Mouse (Mus musculus): ENCODE measurements at regions not wholly inside any gene's neighbourhood (a gene's known extent, or its start where the extent isn't known, plus 50 kb on each side); places are given as distances from the start of the nearest gene placed in this dataset.
"Not testable (repeated sequence)": the region's sequence is repeated elsewhere in the genome, so short reads cannot be mapped to it uniquely, and the experiment has no call there.

DNA sequence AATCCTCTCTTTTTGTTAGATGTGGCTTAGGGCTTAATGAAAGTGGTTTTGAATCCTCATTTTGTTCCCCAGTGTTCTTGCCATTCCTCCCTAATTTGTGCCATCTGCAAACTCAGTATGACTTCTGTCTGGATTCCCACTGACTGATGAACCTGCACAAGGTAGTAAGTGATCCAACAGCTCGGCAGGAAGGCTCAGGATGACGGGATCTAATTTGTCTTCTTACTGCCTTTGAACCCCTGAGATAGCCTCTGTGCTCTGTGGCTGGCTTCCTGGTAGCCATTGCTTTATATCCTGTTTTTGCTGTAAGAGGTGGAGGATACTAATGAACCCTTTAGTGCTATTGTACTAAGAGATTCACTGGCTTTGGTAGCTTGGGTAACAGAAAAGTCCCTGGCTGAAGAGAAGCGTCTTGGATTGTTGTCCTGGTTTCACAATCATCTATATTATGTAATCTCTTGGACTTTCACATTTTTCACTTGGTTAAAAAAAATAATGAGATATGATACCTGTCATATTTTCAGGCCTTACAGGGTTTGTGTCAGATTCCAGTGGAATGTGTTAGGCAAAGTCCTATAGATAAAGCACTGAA is 86.2 kb downstream of the Dusp6 start:
- H3K4me3 ChIP-seq: no peak overlapping the region
- H3K36me3 ChIP-seq: no peaks in the 10 kb centered on the region
- H3K27me3 ChIP-seq: no peaks in the 10 kb centered on the region
- no peaks in the 10 kb centered on the region for H3K4me1 ChIP-seq
- H3K9ac ChIP-seq: no peak overlapping the region
- H3K27ac ChIP-seq: no peak overlapping the region
- WGBS: 50% methylated on average over 3 of the region's 3 CpGs
- no peak for ATAC-seq (ENCODE audit: borderline replicate concordance, extremely low read depth, low FRiP score, low TSS enrichment)
- no peaks in the 10 kb centered on the region for H3K9me3 ChIP-seq
- H3K4me2 ChIP-seq: no peak overlapping the region

DNA sequence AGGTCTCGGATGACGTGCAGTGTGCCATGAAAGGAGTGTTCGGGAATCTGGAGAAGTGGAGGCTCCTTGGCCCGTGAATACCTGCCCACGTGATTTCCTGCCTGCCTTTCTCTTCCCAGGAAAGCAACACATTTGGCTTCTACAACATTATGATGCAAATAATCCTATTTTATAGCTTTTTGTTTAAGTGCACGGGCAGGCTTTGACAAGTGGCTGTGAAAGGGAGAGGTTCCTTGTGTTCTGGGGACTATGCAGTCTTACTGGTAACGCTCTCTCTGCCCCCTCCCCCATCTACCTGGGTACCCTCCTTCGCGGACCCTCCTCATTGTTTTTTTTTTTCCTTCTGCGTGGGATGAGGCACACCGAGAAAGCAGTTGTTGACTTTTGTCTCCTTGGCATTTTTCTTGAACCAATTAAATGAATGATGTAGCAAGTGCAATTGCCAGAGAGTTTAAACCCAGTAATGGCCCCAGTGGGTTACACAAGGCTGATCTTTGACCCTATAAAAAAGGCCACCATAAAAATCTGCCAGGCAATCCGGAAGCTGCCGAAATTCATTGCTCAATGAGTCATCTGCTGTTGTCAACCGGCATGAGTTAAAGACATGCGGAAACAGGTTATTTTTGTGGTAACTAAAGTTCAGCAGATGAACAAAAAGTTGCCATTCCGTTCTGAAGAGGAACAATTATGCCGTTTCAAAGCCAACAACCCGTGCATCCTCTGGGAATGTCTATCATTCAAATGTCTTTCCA is 90.7 kb downstream of the Dusp6 start:
- no peaks in the 10 kb centered on the region for H3K36me3 ChIP-seq
- no peak overlapping the region for H3K4me3 ChIP-seq
- H3K9me3 ChIP-seq: no peaks in the 10 kb centered on the region
- no peak for ATAC-seq (ENCODE audit: borderline replicate concordance, extremely low read depth, low FRiP score, low TSS enrichment)
- no peak overlapping the region for H3K4me2 ChIP-seq
- H3K27ac ChIP-seq: no peak overlapping the region
- WGBS: 64% methylated on average over 18 of the region's 18 CpGs
- no peak overlapping the region for H3K9ac ChIP-seq
- H3K27me3 ChIP-seq: no peaks in the 10 kb centered on the region
- H3K4me1 ChIP-seq: no peaks in the 10 kb centered on the region

DNA sequence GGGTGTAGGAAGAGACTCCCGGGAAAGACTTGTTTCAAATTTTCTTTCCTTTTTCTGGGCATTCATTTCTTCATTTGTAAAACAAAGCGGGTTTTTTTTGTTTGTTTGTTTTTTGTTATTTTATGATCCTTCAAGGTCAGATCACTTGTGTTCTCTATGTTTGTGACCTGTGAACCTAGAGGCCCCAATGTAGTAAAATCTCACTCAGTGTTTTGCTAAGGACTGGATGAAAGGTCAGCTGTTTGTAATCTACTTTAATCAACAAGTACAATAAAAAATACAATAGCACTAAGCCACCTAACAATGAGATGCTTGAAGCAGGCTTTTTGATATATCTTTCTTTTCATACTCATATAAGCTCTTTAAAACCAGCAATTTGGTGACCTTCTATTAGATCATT is 91.3 kb downstream of the Dusp6 start:
- no peaks in the 10 kb centered on the region for H3K9me3 ChIP-seq
- no peak overlapping the region for H3K4me2 ChIP-seq
- no peak overlapping the region for H3K9ac ChIP-seq
- ATAC-seq (ENCODE audit: borderline replicate concordance, extremely low read depth, low FRiP score, low TSS enrichment): no peak
- no peak overlapping the region for H3K27ac ChIP-seq
- no peaks in the 10 kb centered on the region for H3K4me1 ChIP-seq
- H3K36me3 ChIP-seq: no peaks in the 10 kb centered on the region
- 81% methylated on average over 2 of the region's 2 CpGs for WGBS
- no peak overlapping the region for H3K4me3 ChIP-seq
- H3K27me3 ChIP-seq: no peaks in the 10 kb centered on the region

DNA sequence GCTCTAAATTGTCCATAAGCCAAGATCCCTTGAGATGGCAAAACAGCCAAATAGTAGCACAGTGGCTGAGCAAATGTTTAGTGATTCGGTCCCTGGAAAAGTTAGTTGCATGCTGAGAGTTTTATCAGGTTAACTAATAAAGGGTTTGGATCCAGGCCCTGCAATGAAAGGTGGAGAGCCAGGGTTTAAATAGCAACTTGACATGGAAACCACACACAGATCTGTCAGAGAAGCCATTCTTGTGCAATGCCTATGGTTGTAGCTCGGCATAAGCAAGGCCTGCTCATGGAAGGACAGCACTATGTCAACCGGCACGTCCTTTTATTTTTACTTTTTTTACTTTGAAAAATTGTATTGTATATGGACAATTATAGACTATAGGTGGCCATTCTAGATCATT is 92.3 kb downstream of the Dusp6 start:
- ATAC-seq (ENCODE audit: borderline replicate concordance, extremely low read depth, low FRiP score, low TSS enrichment): no peak
- Histone ChIP-seq H3K9me3 (no peaks in the 10 kb centered on the region), H3K27ac (no peak overlapping the region), H3K4me3 (no peak overlapping the region), H3K4me2 (no peak overlapping the region), H3K4me1 (no peaks in the 10 kb centered on the region), H3K9ac (no peak overlapping the region), H3K36me3 (no peaks in the 10 kb centered on the region), H3K27me3 (no peaks in the 10 kb centered on the region)
- whole genome bisulfite sequencing: 80% methylated on average over 4 of the region's 4 CpGs

DNA sequence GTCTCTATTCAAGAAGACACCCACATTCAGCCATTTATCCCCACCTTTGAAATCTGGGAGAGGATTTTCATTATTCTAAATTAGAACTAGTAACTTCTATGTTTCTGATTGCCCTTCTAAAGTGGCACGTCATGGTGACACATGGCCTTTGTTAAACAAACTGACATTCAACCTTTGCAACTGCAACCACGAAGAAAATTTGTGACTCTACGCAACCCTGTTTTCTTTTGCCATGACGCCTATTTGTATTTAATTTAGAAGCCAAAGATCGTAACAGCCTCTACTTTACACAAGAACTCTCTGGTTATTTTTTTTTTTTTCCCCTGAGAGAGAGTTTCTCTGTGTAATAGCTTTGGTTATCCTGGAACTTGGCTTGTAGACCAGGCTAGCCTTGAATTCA is 93.2 kb downstream of the Dusp6 start:
- H3K36me3 ChIP-seq: no peaks in the 10 kb centered on the region
- no peaks in the 10 kb centered on the region for H3K9me3 ChIP-seq
- no peak overlapping the region for H3K9ac ChIP-seq
- no peak for ATAC-seq (ENCODE audit: borderline replicate concordance, extremely low read depth, low FRiP score, low TSS enrichment)
- no peaks in the 10 kb centered on the region for H3K27me3 ChIP-seq
- 76% methylated on average over 5 of the region's 5 CpGs for WGBS
- no peak overlapping the region for H3K4me2 ChIP-seq
- H3K4me1 ChIP-seq: no peaks in the 10 kb centered on the region
- no peak overlapping the region for H3K27ac ChIP-seq
- H3K4me3 ChIP-seq: no peak overlapping the region

DNA sequence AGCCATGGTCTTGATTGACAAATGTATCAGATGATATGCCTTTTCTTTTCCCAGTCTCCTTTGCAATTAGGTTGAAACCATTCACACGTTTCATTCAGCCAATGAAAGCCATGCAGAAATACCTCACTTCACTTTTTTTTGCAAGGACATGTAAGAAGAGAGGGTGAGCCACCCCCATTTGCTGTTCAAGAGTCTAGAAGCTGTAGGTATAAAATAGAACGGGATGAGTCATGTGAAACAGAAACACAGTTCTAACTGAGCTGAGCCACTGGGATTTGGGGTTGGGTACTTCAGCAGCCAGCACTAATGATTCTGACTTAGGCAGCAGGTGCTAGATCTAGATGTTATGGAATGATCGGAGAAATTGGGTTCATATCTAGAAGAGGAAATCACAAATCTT is 93.9 kb downstream of the Dusp6 start:
- no peak overlapping the region for H3K27ac ChIP-seq
- no peak overlapping the region for H3K4me2 ChIP-seq
- H3K9ac ChIP-seq: no peak overlapping the region
- no peaks in the 10 kb centered on the region for H3K36me3 ChIP-seq
- 81% methylated on average over 3 of the region's 3 CpGs for WGBS
- no peaks in the 10 kb centered on the region for H3K4me1 ChIP-seq
- ATAC-seq (ENCODE audit: borderline replicate concordance, extremely low read depth, low FRiP score, low TSS enrichment): no peak
- H3K27me3 ChIP-seq: no peaks in the 10 kb centered on the region
- no peaks in the 10 kb centered on the region for H3K9me3 ChIP-seq
- H3K4me3 ChIP-seq: no peak overlapping the region

DNA sequence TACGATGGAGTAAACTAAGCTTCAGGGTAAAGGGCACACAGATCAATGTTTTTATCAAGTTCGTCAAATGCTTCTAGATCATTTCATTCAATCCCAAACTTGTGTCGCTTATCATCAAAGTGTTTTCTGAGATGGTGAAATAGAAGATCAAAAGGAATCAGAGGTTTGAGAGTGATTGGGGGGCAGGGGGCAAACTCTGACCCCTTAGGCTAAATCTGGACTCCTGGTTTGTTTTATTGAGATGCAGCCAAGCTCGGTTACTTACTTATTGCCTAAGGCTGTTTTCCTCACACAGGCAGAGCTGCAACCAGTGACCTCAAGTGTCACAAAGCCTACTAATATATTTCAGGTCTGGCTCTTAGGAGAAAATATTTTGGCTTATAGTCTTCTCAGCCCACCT is 94.3 kb downstream of the Dusp6 start:
- H3K4me3 ChIP-seq: no peak overlapping the region
- H3K9ac ChIP-seq: no peak overlapping the region
- no peaks in the 10 kb centered on the region for H3K36me3 ChIP-seq
- 73% methylated on average over 4 of the region's 4 CpGs for WGBS
- ATAC-seq (ENCODE audit: borderline replicate concordance, extremely low read depth, low FRiP score, low TSS enrichment): no peak
- no peak overlapping the region for H3K4me2 ChIP-seq
- no peak overlapping the region for H3K27ac ChIP-seq
- no peaks in the 10 kb centered on the region for H3K4me1 ChIP-seq
- H3K9me3 ChIP-seq: no peaks in the 10 kb centered on the region
- no peaks in the 10 kb centered on the region for H3K27me3 ChIP-seq

DNA sequence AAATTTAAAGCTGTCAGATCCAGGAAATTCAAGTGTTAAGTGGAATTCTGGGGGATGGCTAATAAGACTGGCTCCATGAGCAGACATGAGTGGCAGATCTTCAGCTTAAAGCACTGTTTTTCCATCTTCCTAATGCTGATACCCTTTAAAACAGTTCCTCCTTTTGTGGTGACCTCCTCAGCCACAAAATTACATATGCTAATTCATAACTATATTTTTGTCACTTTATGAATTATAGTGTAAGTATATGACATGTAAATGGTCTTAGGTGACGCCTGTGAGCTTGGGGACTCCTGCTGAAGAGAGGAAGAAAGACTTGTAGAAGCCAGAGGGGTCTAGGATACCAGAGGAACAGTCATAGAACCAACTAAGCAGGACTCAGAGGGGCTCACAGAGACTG is 95.2 kb downstream of the Dusp6 start:
- H3K4me2 ChIP-seq: no peak overlapping the region
- no peak for ATAC-seq (ENCODE audit: borderline replicate concordance, extremely low read depth, low FRiP score, low TSS enrichment)
- H3K9me3 ChIP-seq: no peaks in the 10 kb centered on the region
- no peak overlapping the region for H3K9ac ChIP-seq
- no peaks in the 10 kb centered on the region for H3K4me1 ChIP-seq
- H3K4me3 ChIP-seq: no peak overlapping the region
- H3K36me3 ChIP-seq: no peaks in the 10 kb centered on the region
- H3K27ac ChIP-seq: no peak overlapping the region
- no peaks in the 10 kb centered on the region for H3K27me3 ChIP-seq
- 93% methylated on average over 1 of the region's 1 CpGs for WGBS

DNA sequence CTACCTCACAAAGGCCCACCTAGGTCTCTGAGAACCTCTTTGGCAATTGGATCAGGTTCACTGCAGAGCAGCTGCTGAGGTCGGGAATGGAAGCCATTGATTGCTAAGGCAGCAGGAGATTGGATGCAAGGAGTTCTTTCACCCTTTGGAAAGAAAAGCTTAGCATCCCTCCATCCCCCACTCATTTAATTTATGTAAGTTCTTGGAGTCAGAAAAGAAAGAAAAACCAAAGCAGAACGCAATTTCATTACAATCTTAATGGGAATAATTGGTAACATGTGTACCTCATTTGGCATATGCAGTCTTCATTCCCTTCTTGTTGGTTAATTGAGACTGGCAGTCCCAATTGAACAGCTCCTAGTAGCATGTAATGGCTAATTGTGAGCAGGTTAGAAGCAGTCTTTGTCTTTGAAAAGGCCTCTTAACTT is 96.4 kb downstream of the Dusp6 start:
- ATAC-seq (ENCODE audit: borderline replicate concordance, extremely low read depth, low FRiP score, low TSS enrichment): no peak
- 70% methylated on average over 2 of the region's 2 CpGs for WGBS
- H3K4me2 ChIP-seq: no peak overlapping the region

DNA sequence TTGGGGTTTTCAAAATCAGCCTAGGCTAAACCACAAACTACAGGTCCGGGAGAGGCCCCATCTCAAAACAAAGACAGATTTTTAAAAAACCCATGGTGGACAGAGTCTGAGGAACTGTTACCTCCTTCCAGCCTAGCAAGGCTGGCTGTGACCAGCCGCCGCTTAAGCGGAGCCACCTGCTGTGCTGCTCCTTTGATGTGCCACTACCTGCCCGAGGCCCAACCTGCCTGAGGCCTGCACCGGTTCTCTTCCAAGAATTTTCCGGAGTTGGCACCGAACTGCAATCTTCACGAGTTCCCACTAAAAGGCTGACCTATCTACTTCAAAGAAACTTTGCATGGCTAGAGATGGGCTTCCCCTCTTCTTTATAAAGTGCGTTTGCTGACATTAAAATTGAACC is 97.6 kb downstream of the Dusp6 start:
- not testable (repeated sequence) for H3K36me3 ChIP-seq; H3K4me1 ChIP-seq; H3K4me3 ChIP-seq; H3K9ac ChIP-seq; H3K4me2 ChIP-seq; H3K27me3 ChIP-seq; H3K27ac ChIP-seq; H3K9me3 ChIP-seq; ATAC-seq (ENCODE audit: borderline replicate concordance, extremely low read depth, low FRiP score, low TSS enrichment)
- WGBS: 51% methylated on average over 10 of the region's 10 CpGs

More for the DNA sequence above, 96.4 kb downstream of the Dusp6 start:
- Histone ChIP-seq H3K9me3 (no peaks in the 10 kb centered on the region), H3K4me1 (no peaks in the 10 kb centered on the region), H3K4me3 (no peak overlapping the region), H3K9ac (no peak overlapping the region), H3K36me3 (no peaks in the 10 kb centered on the region), H3K27ac (no peak overlapping the region), H3K27me3 (no peaks in the 10 kb centered on the region)

DNA sequence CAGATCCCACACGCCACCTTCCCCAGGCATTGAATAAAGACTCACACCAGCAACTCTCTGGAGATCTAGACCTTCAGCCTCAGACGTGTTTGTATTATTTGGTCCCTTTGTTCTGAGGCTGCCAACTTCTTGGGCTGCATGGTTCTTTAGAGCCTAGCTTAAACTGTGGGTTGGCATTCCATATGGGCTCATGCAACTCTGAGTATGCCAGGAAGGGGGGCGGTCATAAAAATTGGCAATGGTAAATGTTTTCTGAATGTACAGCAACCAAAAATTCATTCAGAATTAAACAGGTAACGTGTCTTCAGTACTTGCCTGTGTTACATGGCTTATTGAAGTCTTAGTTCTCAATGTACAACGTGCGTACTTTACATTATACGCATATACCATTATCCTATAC is 103.1 kb downstream of the Dusp6 start:
- 88% methylated on average over 7 of the region's 7 CpGs for WGBS
- no peak for ATAC-seq (ENCODE audit: borderline replicate concordance, extremely low read depth, low FRiP score, low TSS enrichment)
- H3K27me3 ChIP-seq: no peaks in the 10 kb centered on the region
- no peaks in the 10 kb centered on the region for H3K9me3 ChIP-seq
- no peak overlapping the region for H3K9ac ChIP-seq
- H3K36me3 ChIP-seq: no peaks in the 10 kb centered on the region
- H3K4me2 ChIP-seq: no peak overlapping the region
- H3K4me1 ChIP-seq: no peaks in the 10 kb centered on the region
- H3K4me3 ChIP-seq: no peak overlapping the region
- no peak overlapping the region for H3K27ac ChIP-seq

DNA sequence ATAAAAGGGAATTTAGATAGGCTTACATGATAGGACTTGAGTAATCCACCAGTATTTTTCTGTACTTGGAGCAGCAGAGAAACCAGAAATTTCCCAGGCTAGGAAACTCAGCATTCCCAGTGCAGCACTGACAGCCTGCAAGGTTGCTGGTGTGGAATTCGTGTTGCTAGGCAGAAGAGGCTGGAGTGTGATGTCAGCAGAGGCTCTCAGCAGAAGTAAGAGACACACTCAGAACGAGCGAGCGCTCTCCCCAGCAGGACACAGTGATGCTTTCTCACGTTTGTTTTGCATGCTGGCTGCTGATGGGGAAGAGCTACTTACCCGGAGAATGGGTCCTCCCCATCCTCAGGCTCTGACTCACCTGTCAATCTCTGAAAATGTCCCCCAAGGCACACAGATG is 104.7 kb downstream of the Dusp6 start:
- Histone ChIP-seq H3K4me1 (no peaks in the 10 kb centered on the region), H3K27me3 (no peaks in the 10 kb centered on the region), H3K36me3 (no peaks in the 10 kb centered on the region), H3K9ac (no peak overlapping the region), H3K4me3 (no peak overlapping the region), H3K27ac (no peak overlapping the region), H3K9me3 (no peaks in the 10 kb centered on the region), H3K4me2 (no peak overlapping the region)
- 32% methylated on average over 6 of the region's 6 CpGs for WGBS
- ATAC-seq (ENCODE audit: borderline replicate concordance, extremely low read depth, low FRiP score, low TSS enrichment): no peak

Measured in lung, embryonic 15.5 days (tissue).